Mouse (Mus musculus): ENCODE results near the gene 4933414I15Rik. TPM values are rescaled to one million over a fixed set of nuclear protein-coding genes. Genes with fewer than 3 reads are reported as not detected.

Gene 4933414I15Rik
- polyA plus RNA-seq (2014; fragmentation: Nextera tagmentation; extraction: Ambion mirVana), result not detected in 2 replicates

- 81% methylated on average over 14 of the region's 14 CpGs for WGBS
- Histone ChIP-seq H3K4me3 (ENCODE audit: low read depth, low read length) (no peak within 1 kb of the TSS), H3K36me3 (ENCODE audit: control insufficient read depth, insufficient read depth, low read length) (no peaks in the 10 kb centered on the region), H3K27me3 (ENCODE audit: control insufficient read depth, insufficient read depth, low read length) (no peaks in the 10 kb centered on the region), H3K27ac (ENCODE audit: low read depth, low read length) (no peak within 1 kb of the TSS), H3K4me2 (ENCODE audit: low read depth, low read length, severe bottlenecking) (no peak within 1 kb of the TSS), H3K9me3 (ENCODE audit: control insufficient read depth, low read length) (no peaks in the 10 kb centered on the region), H3K4me1 (replicated peaks; ENCODE audit: control insufficient read depth, insufficient read depth, low read length) (no peaks in the 10 kb centered on the region), H3K9ac (ENCODE audit: low read length) (no peak within 1 kb of the TSS)
- no peak for ATAC-seq (replicated peaks; ENCODE audit: low FRiP score)
- no peak for DNase-seq (ENCODE audit: low spot score)
These were observed at the start of gene 4933414I15Rik for GRCm38 (mm10) chr11:50943506-50943905. TSS of gene 4933414I15Rik (minus strand) at chr11:50943765.

- no peak within 1 kb of the TSS for H3K27ac ChIP-seq (ENCODE audit: low read depth, low read length)
- H3K4me1 ChIP-seq (replicated peaks; ENCODE audit: control insufficient read depth, insufficient read depth, low read length), result no peaks in the 10 kb centered on the region
- ATAC-seq (replicated peaks; ENCODE audit: low FRiP score) (no peak), DNase-seq (ENCODE audit: low spot score) (no peak)
- no peaks in the 10 kb centered on the region for H3K36me3 ChIP-seq (ENCODE audit: control insufficient read depth, insufficient read depth, low read length)
- H3K27me3 ChIP-seq (ENCODE audit: control insufficient read depth, insufficient read depth, low read length), result no peaks in the 10 kb centered on the region
- no peaks in the 10 kb centered on the region for H3K9me3 ChIP-seq (ENCODE audit: control insufficient read depth, low read length)
- H3K9ac ChIP-seq (ENCODE audit: low read length), result no peak within 1 kb of the TSS
- no peak within 1 kb of the TSS for H3K4me2 ChIP-seq (ENCODE audit: low read depth, low read length, severe bottlenecking)
- 65% methylated on average over 5 of the region's 5 CpGs for WGBS
- H3K4me3 ChIP-seq (ENCODE audit: low read depth, low read length), result no peak within 1 kb of the TSS
These were observed 38.1 kb upstream of the 4933414I15Rik start, which contains the start of gene Olfr1377 for GRCm38 (mm10) chr11:50981667-50982066. TSS of gene Olfr1377 (plus strand) at chr11:50981967.

DNA sequence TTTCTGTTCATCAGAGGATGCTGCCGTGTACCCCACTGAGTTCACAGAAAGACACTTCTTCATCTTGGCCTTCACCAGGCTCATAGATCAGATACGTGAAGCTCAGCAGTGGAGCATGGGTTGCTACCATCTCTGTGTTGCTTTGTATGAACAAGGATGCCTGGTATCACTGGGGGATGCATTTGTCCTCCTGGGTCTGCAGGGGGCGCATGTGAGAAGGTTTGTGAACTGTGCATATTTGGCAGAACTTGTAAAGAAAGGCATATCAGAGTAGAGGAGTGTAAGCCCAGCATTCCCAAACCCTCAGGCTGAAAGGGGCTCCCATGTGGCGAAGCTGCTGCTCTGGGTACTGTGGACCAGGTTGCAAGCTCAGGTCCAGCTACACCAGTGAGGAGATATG, 33.7 kb upstream of the 4933414I15Rik start:
- Histone ChIP-seq H3K4me2 (ENCODE audit: low read depth, low read length, severe bottlenecking) (no peak overlapping the region), H3K4me1 (replicated peaks; ENCODE audit: control insufficient read depth, insufficient read depth, low read length) (no peaks in the 10 kb centered on the region), H3K9me3 (ENCODE audit: control insufficient read depth, low read length) (no peaks in the 10 kb centered on the region), H3K36me3 (ENCODE audit: control insufficient read depth, insufficient read depth, low read length) (no peaks in the 10 kb centered on the region), H3K27ac (ENCODE audit: low read depth, low read length) (no peak overlapping the region), H3K9ac (ENCODE audit: low read length) (no peak overlapping the region), H3K4me3 (ENCODE audit: low read depth, low read length) (no peak overlapping the region), H3K27me3 (ENCODE audit: control insufficient read depth, insufficient read depth, low read length) (no peaks in the 10 kb centered on the region)
- no peak for DNase-seq (ENCODE audit: low spot score)
- no peak for ATAC-seq (replicated peaks; ENCODE audit: low FRiP score)
- WGBS, result 77% methylated on average over 4 of the region's 4 CpGs

- H3K4me2 ChIP-seq (ENCODE audit: low read depth, low read length, severe bottlenecking), result no peak within 1 kb of the TSS
- 91% methylated on average over 11 of the region's 11 CpGs for WGBS
- no peaks in the 10 kb centered on the region for H3K9me3 ChIP-seq (ENCODE audit: control insufficient read depth, low read length)
- H3K27ac ChIP-seq (ENCODE audit: low read depth, low read length), result no peak within 1 kb of the TSS
- H3K36me3 ChIP-seq (ENCODE audit: control insufficient read depth, insufficient read depth, low read length), result no peaks in the 10 kb centered on the region
- DNase-seq (ENCODE audit: low spot score) (no peak), ATAC-seq (replicated peaks; ENCODE audit: low FRiP score) (no peak)
- H3K4me3 ChIP-seq (ENCODE audit: low read depth, low read length), result no peak within 1 kb of the TSS
- no peaks in the 10 kb centered on the region for H3K27me3 ChIP-seq (ENCODE audit: control insufficient read depth, insufficient read depth, low read length)
- no peaks in the 10 kb centered on the region for H3K4me1 ChIP-seq (replicated peaks; ENCODE audit: control insufficient read depth, insufficient read depth, low read length)
- no peak within 1 kb of the TSS for H3K9ac ChIP-seq (ENCODE audit: low read length)
These were observed 22.7 kb upstream of the 4933414I15Rik start, which contains the start of gene Olfr1378 for GRCm38 (mm10) chr11:50966230-50966629. TSS of gene Olfr1378 (plus strand) at chr11:50966530.

DNA sequence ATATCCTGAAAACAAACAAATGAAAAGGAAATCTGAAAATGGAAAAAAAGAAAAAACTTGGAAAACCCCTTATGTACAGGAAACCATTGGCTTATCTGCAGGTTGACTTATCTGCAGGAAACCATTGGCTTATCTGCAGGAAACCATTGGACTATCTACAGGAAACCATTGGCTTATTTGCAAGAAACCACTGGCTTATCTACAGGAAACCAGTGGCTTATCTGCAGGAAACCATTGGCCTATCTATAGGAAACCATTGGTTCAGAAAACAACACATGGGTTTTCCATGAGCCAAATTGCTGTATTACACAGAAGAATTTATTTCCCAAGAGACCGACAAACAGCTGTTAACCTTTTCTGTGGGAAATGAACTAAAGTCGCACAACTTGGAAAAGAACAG, 21.3 kb upstream of the 4933414I15Rik start:
- no peaks in the 10 kb centered on the region for H3K9me3 ChIP-seq (ENCODE audit: control insufficient read depth, low read length)
- no peaks in the 10 kb centered on the region for H3K4me1 ChIP-seq (replicated peaks; ENCODE audit: control insufficient read depth, insufficient read depth, low read length)
- no peak overlapping the region for H3K9ac ChIP-seq (ENCODE audit: low read length)
- no peaks in the 10 kb centered on the region for H3K27me3 ChIP-seq (ENCODE audit: control insufficient read depth, insufficient read depth, low read length)
- no peaks in the 10 kb centered on the region for H3K36me3 ChIP-seq (ENCODE audit: control insufficient read depth, insufficient read depth, low read length)
- DNase-seq (ENCODE audit: low spot score), result no peak
- 84% methylated on average over 2 of the region's 2 CpGs for WGBS
- H3K4me2 ChIP-seq (ENCODE audit: low read depth, low read length, severe bottlenecking), result no peak overlapping the region
- no peak for ATAC-seq (replicated peaks; ENCODE audit: low FRiP score)
- no peak overlapping the region for H3K4me3 ChIP-seq (ENCODE audit: low read depth, low read length)
- H3K27ac ChIP-seq (ENCODE audit: low read depth, low read length), result no peak overlapping the region

- no peak within 1 kb of the TSS for H3K4me3 ChIP-seq (ENCODE audit: low read depth, low read length)
- no peaks in the 10 kb centered on the region for H3K27me3 ChIP-seq (ENCODE audit: control insufficient read depth, insufficient read depth, low read length)
- 76% methylated on average over 6 of the region's 6 CpGs for WGBS
- no peaks in the 10 kb centered on the region for H3K36me3 ChIP-seq (ENCODE audit: control insufficient read depth, insufficient read depth, low read length)
- ATAC-seq (replicated peaks; ENCODE audit: low FRiP score), result no peak
- H3K27ac ChIP-seq (ENCODE audit: low read depth, low read length), result no peak within 1 kb of the TSS
- no peaks in the 10 kb centered on the region for H3K4me1 ChIP-seq (replicated peaks; ENCODE audit: control insufficient read depth, insufficient read depth, low read length)
- H3K4me2 ChIP-seq (ENCODE audit: low read depth, low read length, severe bottlenecking), result no peak within 1 kb of the TSS
- DNase-seq (ENCODE audit: low spot score), result no peak
- no peak within 1 kb of the TSS for H3K9ac ChIP-seq (ENCODE audit: low read length)
- no peaks in the 10 kb centered on the region for H3K9me3 ChIP-seq (ENCODE audit: control insufficient read depth, low read length)
These were observed 10.1 kb upstream of the 4933414I15Rik start, which contains the start of gene Prop1 for GRCm38 (mm10) chr11:50953665-50954064. TSS of gene Prop1 (minus strand) at chr11:50953765.

GRCm38 (mm10) chr11:50952290-50952689, 8.7 kb upstream of the 4933414I15Rik start:
- Histone ChIP-seq H3K4me2 (ENCODE audit: low read depth, low read length, severe bottlenecking) (no peak overlapping the region), H3K27ac (ENCODE audit: low read depth, low read length) (no peak overlapping the region), H3K4me3 (ENCODE audit: low read depth, low read length) (no peak overlapping the region), H3K4me1 (replicated peaks; ENCODE audit: control insufficient read depth, insufficient read depth, low read length) (no peaks in the 10 kb centered on the region), H3K36me3 (ENCODE audit: control insufficient read depth, insufficient read depth, low read length) (no peaks in the 10 kb centered on the region), H3K9me3 (ENCODE audit: control insufficient read depth, low read length) (no peaks in the 10 kb centered on the region), H3K9ac (ENCODE audit: low read length) (no peak overlapping the region), H3K27me3 (ENCODE audit: control insufficient read depth, insufficient read depth, low read length) (no peaks in the 10 kb centered on the region)
- 84% methylated on average over 14 of the region's 14 CpGs for WGBS
- ATAC-seq (replicated peaks; ENCODE audit: low FRiP score) (no peak), DNase-seq (ENCODE audit: low spot score) (no peak)

DNA sequence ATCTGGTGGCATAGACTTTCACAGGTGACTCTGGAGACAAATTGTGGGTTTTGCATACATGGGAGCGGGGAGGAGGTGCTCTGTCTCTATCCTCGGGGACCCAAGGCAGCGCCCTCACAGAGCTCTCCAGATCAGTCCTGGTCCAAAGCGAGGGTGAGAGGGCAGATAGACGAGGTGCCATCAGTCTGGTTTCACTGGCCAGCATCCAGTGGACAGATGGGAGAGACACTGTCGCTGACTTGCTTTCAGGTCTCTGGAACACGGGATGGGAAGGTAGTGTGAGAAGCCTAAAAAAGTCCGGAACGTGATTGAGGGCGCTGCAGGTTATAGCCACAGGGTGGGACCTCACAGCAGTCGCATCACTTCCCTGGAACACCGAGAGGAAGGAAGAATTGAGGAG, 1.2 kb downstream of the 4933414I15Rik start:
- no peak for ATAC-seq (replicated peaks; ENCODE audit: low FRiP score)
- no peaks in the 10 kb centered on the region for H3K36me3 ChIP-seq (ENCODE audit: control insufficient read depth, insufficient read depth, low read length)
- no peaks in the 10 kb centered on the region for H3K4me1 ChIP-seq (replicated peaks; ENCODE audit: control insufficient read depth, insufficient read depth, low read length)
- DNase-seq (ENCODE audit: low spot score), result no peak
- H3K4me3 ChIP-seq (ENCODE audit: low read depth, low read length), result no peak overlapping the region
- H3K9me3 ChIP-seq (ENCODE audit: control insufficient read depth, low read length), result no peaks in the 10 kb centered on the region
- H3K4me2 ChIP-seq (ENCODE audit: low read depth, low read length, severe bottlenecking), result no peak overlapping the region
- WGBS, result 81% methylated on average over 12 of the region's 12 CpGs
- no peaks in the 10 kb centered on the region for H3K27me3 ChIP-seq (ENCODE audit: control insufficient read depth, insufficient read depth, low read length)
- no peak overlapping the region for H3K27ac ChIP-seq (ENCODE audit: low read depth, low read length)
- no peak overlapping the region for H3K9ac ChIP-seq (ENCODE audit: low read length)

GRCm38 (mm10) chr11:50939621-50940366, 3.8 kb downstream of the 4933414I15Rik start:
- WGBS, result 38% methylated on average over 14 of the region's 14 CpGs
- DNase-seq (ENCODE audit: low spot score), result peak; percentile 66
- H3K27me3 ChIP-seq (ENCODE audit: control insufficient read depth, insufficient read depth, low read length), result no peaks in the 10 kb centered on the region
- no peak overlapping the region for H3K27ac ChIP-seq (ENCODE audit: low read depth, low read length)
- H3K9me3 ChIP-seq (ENCODE audit: control insufficient read depth, low read length), result no peaks in the 10 kb centered on the region
- no peak overlapping the region for H3K4me2 ChIP-seq (ENCODE audit: low read depth, low read length, severe bottlenecking)
- no peaks in the 10 kb centered on the region for H3K4me1 ChIP-seq (replicated peaks; ENCODE audit: control insufficient read depth, insufficient read depth, low read length)
- no peak for ATAC-seq (replicated peaks; ENCODE audit: low FRiP score)
- no peak overlapping the region for H3K4me3 ChIP-seq (ENCODE audit: low read depth, low read length)
- H3K9ac ChIP-seq (ENCODE audit: low read length), result no peak overlapping the region
- H3K36me3 ChIP-seq (ENCODE audit: control insufficient read depth, insufficient read depth, low read length), result no peaks in the 10 kb centered on the region

All from forebrain, embryonic 11.5 days (tissue).